Mouse (Mus musculus): ENCODE data around the gene Dis3l.

DNA sequence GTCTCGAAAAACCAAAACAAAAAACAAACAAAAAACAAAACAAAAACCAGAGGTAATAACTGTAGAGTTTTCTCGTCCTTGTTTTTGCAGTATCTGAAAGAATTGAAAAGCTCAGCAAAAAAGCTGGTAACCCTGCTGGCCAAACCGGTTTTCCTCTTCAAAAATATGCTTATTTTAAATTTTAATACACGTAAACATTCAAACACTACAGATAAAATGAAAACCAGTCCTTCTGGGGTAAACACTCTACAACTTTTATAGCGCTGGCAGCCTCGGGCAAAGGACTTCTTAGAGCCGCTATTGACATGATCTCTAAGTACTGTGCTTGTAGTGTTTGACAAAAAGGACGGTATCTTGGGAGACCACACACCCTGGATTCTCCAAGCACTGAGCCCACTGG is 583 bp upstream of the Dis3l start:
- no peak for TF ChIP-seq CTCF (IDR thresholded peaks at IDR 0.05; ENCODE audit: extremely low read depth, insufficient read depth, insufficient read length, insufficient replicate concordance)
- TF ChIP-seq POLR2A (IDR thresholded peaks at IDR 0.05; ENCODE audit: low read depth, low read length) = no peak
